Mouse (Mus musculus) ES-Bruce4 (cell line): ENCODE measurements around the gene E430018J23Rik.

Source experiments
- CTCF ChIP-seq: IDR thresholded peaks from one replicate; pipeline ENCODE4 v1.8.1; 2011; ENCODE audit warnings: low read depth, low read length
- EP300 ChIP-seq: IDR thresholded peaks from 2 replicates; pipeline ENCODE4 v1.6.1; 2011; ENCODE audit warnings: low read depth, low read length; ENCODE audit not compliant: insufficient read depth

DNA sequence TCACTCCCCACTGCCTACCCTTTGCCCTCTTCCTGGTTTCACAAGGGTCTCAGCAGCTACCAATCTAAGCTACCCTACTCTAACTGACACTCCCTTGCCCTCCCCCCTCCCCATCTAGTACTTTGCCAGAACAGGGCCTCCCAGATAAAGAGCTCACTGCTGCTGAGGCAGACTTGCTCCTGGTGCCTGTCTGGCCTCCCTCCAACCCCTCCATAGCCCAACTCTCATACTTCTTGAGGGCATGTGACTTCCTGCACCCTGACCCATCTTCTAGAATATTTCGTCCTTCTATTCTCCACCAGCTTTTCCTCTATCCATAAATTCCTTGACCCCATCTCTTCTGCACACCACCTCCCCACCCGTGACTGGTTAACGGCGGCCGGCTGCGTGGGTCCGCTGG is 50.5 kb downstream of the E430018J23Rik start:
- no peak for TF ChIP-seq CTCF
- TF ChIP-seq EP300, result no peak
